Mouse (Mus musculus) inflammation-experienced regulatory T-cells, adult 6 months (primary cell): ENCODE results near the gene Kank4. TPM values are rescaled to one million over a fixed set of nuclear protein-coding genes. Genes with fewer than 3 reads are reported as not detected.
"Not testable (repeated sequence)": the region's sequence is repeated elsewhere in the genome, so short reads cannot be mapped to it uniquely, and the experiment has no call there.

Experiments
- ATAC-seq: one replicate; pipeline ENCODE4 v1.8.0; 2017
- polyA plus RNA-seq, 3 experiments: library from polyadenylated mRNA; unstranded; fragments of 100-300 nt; shearing (Covaris generic); gene quantifications; one replicate each; pipeline ENCODE4 v1.2.1; 2017

Gene Kank4
- polyA plus RNA-seq: not detected

DNA sequence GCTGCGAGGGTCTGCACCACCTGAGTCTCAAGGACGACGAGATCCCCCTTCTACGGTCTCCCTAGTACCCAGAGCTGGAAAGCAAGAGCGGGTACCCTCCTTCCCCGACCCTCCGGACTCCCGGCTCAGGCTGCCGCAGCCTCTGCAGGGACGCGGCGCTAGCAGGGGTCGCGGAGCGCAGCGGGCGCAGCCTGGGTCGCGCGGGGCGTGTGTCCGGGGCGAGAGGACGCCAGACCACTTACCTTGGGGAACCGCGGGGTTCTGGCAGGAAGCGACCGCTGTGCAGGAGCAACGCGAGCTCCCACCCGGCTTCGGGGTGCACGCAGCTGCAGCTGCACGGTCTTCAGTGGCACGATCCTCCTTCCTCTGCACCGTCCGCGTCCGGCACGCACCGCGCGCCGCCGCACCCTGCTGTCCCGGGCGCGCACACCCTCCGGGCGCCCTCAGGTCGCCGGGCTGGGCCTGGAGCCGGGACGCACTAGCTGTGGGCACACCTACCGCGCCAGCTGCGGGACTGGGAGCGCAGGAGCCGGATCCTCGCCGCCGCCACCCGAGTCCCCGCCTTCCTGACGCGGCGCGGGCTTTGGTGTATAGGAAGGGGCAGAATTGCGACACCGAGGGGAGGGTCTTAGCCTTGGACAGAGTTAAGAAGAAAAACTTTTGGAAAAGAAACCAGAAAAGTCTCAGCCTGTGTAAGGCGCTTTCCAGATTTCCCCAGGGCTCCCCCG, at the start of gene Kank4:
TSS of gene Kank4 (minus strand) at position 354 of the 728 bp plus-strand sequence.
- no peak for ATAC-seq

DNA sequence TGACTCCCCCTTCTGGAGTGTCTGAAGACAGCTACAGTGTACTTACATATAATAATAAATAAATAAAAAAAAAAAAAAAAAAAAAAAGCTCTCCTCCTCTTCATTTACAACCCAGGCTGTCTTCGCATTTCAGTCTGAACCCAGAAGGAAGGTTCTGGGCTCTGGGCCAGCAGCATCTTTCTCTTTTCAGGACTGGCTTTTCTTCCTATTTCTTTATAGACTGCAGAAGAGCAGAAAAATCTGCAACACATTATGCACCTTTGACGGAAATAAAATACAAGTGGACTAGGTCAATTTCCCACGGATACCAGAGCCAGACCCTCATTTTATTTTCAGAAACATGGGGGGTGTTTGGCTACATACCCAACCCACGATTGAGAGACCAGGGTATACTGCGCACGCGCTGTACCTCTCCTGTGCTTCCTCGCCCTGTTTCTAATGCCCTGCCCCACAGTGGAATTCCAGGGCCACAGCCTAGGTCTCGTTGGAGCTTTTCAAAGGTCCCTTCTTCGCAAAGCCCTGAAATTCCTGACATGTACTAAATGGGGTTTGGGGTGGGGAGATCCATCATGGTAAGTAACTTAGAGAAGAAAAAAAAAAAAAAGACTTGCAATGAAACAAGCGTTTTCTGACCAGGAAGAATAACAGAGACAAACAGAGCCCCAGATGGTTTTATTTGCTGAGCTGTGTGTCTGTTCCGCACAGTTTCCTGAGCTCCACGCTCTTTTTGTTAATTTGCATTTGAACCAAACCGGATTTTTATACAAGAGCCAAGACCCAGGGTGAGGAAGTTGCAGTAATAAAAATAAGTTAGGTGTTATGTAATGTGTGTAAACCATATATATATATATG, 48.3 kb upstream of the Kank4 start:
- no peak for ATAC-seq

DNA sequence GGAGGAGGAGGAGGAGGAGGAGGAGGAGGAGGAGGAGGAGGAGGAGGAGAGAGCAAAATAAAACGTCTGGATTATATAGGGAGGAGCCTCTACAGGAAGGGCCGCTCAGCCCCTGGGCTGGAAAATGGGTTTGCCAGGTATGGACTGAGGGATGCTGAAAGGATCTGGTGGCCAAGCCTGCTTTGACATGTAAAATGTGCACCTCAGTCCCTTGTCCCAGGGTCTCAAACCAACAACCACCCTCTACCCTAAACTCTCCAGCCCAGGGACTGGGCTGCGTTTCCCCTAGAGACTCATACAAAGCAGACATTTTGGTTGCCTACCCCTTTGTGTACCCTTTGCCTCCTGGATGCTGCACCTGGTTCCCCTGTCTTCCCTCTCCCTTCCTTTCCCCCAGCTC, 47.2 kb upstream of the Kank4 start:
- ATAC-seq: no peak

DNA sequence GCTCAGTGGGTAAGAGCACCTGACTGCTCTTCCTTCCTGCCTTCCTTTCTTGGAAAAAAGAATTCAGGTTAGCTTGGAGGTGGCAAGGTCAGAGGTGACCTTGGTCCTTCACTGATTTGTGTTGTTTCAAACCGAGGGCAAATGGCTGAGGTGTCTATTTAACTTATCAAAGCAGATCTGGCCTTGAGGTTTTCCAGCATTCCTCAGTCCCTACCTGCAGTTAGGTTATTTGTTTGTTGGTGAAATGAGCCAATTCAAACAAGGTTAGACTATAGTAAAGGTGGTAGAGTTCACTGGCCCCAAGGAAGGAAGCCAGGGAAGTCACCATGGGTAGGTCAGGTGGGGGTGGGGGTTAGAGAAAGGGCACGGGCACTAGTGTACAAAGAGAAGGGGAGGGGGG, 46.8 kb upstream of the Kank4 start:
- no peak for ATAC-seq

DNA sequence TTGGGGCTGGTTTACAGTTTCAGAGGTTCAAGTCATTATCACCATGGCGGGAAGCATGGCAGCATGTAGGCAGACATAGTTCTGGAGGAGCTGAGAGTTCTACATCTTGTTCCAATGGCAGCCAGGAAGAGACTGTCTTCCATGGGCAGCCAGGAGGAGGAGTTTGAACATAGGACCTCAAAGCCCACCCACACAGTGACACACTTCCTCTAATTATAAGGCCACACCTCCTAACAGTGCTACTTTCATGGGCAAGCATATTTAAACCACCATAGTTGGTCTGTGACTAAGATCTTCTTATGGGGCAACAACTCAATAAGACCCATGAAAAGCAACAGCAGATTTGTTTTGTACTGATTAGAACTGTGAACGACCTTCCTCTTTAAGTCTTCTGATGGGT, 46.1 kb upstream of the Kank4 start:
- no peak for ATAC-seq

GRCm38 (mm10) chr4:98858151-98858855, 41.0 kb upstream of the Kank4 start:
- no peak for ATAC-seq

- no peak for ATAC-seq
Measured at GRCm38 (mm10) chr4:98857037-98857648, 39.8 kb upstream of the Kank4 start.

DNA sequence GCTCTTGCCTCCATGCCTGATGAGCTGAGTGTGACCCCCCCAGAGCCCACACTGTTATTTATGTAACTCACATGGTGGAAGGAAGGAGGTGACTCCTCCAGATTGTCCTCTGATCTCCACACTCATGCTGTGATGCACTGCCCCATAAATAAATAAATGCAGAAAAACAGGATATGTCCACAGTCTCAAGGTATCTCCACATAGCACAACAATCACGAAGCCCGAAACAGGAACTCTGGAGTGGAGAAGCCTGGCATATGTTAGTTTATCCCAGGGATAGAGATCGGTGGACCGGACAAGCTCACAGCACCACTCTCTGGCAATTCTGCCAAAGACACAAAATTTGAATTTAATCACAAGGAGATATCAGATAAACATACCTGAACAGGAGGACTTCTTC, 36.6 kb upstream of the Kank4 start:
- ATAC-seq: no peak

- not testable (repeated sequence) for ATAC-seq
Measured at GRCm38 (mm10) chr4:98850485-98850884, 33.1 kb upstream of the Kank4 start.

GRCm38 (mm10) chr4:98847120-98847885, 30.0 kb upstream of the Kank4 start:
- no peak for ATAC-seq

DNA sequence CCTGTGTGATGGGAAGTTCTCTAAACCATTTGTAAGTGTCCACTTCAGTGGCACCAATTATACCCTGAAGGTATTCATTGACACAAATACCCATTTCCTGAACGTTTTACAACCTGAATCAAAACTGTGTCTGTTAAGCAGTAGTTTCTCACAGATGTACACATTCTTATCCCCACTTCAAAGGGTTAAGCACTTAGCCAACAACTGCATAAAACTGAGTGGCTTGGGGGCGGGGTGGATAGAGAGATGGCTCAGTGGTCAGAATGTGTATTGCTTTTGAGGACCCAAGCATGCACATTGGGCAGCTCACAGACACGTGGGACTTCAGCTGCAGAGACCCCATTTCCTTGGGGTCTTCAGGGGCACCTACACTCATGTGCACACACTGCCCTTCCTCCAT, 29.1 kb upstream of the Kank4 start:
- no peak for ATAC-seq

- no peak for ATAC-seq
Measured at GRCm38 (mm10) chr4:98845687-98846125, 28.4 kb upstream of the Kank4 start.

- ATAC-seq: no peak
Measured at GRCm38 (mm10) chr4:98845201-98845600, 27.9 kb upstream of the Kank4 start.

DNA sequence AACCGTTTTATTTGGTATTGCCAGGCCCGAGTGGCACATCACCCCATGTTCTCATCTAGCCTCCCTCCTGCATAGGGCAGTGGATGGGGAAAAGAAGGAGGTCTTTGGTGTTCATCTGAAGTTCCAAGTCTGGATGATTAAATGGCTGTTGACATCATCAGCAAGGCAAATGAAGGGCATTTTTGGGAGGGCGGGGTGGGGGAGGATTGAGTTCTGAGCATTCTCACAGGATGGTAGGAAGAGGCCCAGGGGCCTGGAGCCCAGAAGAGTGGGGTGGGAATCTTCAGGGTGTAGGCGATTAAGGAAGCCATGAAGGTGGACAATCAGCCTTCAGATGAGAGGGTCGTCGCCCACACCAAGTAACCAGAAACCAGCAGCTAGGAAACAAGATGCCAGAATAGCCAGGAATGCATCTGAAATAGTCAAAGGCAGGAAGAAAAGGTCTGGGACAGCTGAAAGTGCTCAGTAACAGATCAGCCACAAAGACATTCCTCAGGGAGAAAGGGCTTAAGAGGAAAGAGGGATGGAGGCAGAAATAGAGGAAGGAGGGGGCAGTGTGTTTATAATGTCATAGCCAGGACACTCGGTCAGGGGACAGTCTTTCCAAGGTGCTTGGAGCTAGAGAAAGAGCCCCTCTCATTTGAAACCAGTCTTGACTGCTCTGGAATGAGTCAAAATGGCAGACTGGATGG, 26.7 kb upstream of the Kank4 start:
- no peak for ATAC-seq

DNA sequence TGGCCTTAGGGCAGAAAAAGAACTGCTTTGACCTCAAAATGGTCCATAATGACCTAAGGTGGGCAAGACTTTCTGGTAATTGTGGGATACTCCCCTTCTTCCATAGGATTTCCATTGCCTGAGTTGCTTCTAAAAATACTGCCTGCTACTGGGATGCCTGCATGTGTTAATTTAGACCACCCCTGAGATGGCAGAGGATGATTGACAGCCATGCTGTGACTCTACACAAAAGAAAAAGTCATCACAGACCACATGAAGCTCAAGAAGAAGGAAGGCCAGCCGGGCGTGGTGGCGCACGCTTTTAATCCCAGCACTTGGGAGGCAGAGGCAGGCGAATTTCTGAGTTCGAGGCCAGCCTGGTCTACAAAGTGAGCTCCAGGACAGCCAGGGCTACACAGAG, 23.9 kb upstream of the Kank4 start:
- not testable (repeated sequence) for ATAC-seq

- ATAC-seq: no peak
Measured at GRCm38 (mm10) chr4:98840526-98840925, 23.2 kb upstream of the Kank4 start.

GRCm38 (mm10) chr4:98838913-98839312, 21.6 kb upstream of the Kank4 start:
- no peak for ATAC-seq

GRCm38 (mm10) chr4:98837715-98838505, 20.6 kb upstream of the Kank4 start:
- no peak for ATAC-seq

GRCm38 (mm10) chr4:98836519-98836918, 19.2 kb upstream of the Kank4 start:
- no peak for ATAC-seq

DNA sequence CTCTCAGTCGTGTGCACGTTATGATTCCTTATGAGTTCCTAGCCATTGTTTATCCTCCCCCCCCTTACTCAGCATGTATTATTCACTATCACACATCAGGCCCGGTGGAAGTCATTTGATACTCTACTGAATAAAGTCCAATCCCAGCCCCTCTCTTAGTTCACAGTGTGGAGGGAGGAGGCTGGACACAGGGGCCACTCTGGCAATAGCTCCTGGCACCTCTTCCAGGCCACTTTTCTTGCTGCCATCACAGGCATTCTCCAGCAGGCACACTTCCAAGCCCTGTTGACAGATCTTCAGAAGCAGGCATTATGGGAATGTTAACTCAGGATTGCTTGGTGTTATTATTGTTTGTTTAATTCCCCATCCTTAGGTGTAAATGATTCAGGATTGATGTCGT, 17.4 kb upstream of the Kank4 start:
- no peak for ATAC-seq

DNA sequence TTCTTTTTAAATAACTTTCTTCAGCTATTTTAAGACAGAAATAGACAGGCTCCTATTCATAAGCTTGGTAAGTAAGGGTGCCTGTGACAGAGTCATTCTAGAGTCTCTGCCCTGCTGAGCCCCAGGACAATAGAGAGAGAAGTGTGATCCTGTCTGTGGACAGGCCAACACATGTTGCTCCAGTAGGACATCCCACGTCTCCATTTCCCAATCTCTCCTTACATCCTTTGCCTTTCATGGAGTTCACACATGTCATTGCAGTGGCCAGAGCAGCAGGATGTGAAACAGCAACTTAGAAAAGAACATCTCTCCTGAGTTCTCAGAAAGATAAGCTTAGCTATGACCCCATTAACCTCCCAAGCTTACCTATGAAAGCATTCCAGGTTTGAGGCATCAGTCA, 14.4 kb upstream of the Kank4 start:
- no peak for ATAC-seq
